Mouse (Mus musculus) liver, adult (tissue): Measurements from ENCODE around the gene Ube2e3.

Experiments
- GATA4 ChIP-seq: IDR thresholded peaks from 2 replicates; pipeline ENCODE4 v1.6.1; 2014; ENCODE audit warnings: mild to moderate bottlenecking, low read length; ENCODE audit not compliant: insufficient replicate concordance

The Ube2e3 gene

DNA sequence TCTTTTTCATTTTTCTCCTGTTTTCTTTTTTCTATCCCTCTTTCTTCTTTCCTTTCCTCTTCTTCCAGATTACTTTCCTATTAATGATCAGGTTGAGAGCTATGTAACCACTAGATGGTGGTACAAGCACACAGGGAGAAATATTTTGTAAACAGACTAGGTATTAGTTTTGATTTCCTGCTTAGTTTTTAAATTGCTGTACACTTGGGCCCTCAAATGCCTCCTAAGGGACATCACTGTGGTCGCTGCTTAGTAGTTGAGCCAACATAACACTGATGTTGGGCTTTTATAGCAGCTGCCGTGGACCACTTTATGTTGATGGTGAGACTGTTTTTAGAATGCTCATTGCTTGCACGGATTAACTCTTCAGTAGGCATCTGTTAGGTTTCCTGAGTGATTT is 91.5 kb downstream of the Ube2e3 start:
- no peak for TF ChIP-seq GATA4

DNA sequence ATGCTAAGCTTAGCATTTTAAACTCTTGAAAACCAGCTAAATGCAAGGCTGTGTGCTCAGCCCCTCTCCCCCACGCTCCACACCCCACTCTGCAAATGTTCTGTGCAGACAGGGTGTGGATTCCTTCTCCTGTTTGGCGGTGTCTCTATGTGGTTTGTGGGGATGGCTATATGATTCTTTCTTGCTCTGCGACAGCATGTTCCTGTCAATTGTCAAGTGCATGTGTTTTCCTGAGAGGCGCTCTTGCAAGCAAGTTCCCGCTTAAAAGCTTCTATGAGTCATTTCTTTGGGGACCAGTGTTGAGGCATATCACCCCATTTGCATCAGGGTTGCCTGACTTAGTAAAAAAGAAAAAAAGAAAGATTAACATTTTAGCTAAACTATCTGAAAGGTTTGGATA is 92.4 kb downstream of the Ube2e3 start:
- TF ChIP-seq GATA4: no peak

DNA sequence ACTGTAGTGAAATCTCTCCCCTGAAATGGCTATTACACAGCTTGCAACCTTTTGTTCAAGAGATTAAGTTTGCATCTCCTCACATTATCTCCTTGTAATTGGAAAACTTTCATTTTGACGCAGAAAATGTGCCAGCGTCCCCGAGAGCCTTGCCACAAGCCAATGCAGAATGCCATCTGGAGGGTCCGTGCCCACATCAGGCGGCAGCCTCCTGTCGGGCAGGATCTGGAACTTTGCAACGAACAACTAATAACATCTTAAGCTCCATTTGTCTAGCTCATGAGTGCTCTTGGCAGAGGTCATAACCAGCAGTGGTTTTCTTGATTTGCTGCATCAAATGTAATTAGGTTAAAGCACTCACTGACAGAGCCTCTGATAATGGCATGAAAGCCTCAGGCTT is 93.1 kb downstream of the Ube2e3 start:
- TF ChIP-seq GATA4: no peak

DNA sequence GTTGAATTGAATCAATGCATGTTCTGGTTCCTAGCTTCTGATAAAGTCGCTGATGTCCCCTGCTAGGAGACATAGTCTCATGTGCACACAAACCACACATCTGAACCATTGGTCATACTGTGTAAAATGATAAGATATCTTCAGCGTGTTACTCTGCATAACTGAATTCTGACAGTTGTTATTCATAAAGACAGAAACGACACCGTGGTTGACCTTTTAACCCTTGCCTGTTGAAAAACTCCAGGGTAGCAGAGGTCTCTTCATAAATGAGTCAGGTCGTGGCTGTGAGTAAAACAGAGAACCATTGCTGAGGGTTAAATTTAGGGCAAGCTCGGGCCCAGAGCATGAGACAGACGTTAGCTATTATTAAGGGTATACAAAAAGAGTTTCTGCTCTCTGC is 93.7 kb downstream of the Ube2e3 start:
- no peak for TF ChIP-seq GATA4

DNA sequence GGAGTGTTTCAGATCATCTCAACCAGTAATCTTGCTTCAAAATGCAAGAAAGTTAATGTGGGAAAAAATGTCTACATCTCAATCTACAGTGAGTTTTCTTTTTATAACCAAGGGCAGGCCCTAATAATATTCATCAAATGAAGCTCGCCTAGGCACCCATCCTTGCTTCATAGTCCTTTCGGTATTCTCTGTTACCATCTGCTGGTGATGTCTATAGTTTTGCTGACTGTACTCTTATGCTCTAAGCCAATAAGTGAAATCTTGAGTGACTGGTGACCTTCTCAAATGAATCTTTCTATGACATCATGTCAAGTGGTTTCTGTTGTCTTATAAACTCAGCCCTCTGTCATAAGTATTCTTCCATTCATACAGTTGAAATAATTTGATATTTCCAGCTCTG is 97.1 kb downstream of the Ube2e3 start:
- no peak for TF ChIP-seq GATA4

DNA sequence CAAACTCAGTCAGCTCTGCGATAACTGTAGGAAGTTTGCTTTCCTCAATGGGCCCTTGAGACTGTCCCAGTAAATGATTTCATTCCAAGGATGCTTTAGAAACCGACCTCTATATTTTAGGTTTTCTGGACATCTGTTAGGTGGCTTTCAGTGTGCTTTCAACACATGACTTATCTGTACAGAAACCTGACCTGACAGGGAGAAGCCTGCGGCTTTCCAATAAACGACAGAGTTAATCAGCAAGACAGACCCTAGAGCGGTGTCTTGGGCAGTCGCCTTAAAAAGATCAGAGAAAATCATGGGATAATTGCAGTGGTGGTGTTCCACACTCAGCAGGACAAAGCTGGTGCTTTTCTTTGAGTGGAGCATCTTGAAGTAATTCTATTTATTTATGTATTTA is 97.5 kb downstream of the Ube2e3 start:
- TF ChIP-seq GATA4: no peak

DNA sequence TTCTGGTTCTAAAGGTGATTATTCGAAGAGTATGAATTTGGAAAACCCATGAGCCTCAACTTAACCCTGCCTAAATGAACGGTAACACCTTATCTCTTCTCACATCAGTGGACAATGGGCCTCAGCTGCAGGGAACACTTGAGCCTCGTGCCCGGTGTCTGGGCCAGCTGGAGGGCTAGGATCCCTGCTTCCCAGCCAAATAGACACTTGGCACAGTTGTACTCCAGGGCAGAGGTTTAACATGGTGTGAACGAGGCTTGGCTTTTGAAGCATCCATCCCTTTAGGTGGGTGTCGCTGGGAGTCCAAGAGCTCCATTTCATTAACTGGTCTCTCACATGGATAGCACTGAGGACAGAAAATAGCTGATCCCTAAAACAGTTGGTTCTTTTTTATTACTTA is 102.2 kb downstream of the Ube2e3 start:
- no peak for TF ChIP-seq GATA4
